8 mouse cellular contexts compared by ENCODE assay signal in the genomic region with DNA sequence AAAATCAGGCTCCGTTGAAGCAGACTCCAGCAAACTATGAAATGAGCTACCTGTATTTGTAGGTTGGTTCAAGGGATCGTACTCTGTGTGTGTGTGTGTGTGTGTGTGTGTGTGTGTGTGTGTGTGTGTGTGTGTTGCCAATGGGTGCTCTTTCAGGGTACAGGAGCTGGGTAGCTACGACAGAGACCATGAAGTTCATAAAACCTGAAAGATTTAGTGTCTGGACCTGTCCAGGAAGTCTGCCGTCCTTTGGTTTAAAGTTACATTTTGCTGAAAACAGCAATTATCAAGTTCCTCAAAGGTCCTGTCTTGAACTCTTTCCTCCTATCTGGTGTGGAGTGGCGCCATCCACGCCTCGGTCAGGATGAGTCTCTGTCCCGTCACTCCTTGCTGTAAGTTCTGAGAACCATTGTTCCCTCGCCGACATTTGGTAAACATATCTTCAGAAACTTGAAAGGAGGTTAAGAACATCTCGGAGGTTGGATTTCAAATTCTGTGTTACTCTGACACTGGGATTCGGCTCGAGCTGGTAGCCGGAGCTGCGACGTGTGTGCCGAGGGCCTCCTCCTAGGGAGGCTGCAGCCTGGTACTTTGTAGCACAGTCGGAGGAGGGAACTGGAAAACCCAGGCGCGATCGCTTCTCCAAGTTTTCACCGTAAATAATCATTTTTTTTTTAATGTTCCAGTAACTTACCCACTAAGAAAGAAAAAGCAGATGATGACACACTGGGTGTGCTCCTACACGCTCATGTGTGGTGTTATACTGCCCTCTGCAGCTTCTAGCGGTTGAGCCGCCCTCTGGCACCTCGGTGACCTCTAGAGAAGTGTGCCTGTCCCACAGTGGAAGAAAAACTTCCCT.
DNase-seq lines count a peak whose midpoint lies in the region; ATAC-seq and TF ChIP-seq lines count a peak whose summit lies in the region.

No protein-coding gene starts in this region.

- no peaks in the 10 kb centered on the region for H3K36me3 ChIP-seq in hindbrain, embryonic 11.5 days (ENCODE audit: control insufficient read depth, insufficient read depth, low read length)
- no peaks in the 10 kb centered on the region for H3K36me3 ChIP-seq in midbrain, embryonic 14.5 days (ENCODE audit: control insufficient read depth, insufficient read depth, low read length)

- no peaks in the 10 kb centered on the region for H3K4me1 ChIP-seq in bone marrow macrophage, adult 2 months (ENCODE audit: control insufficient read depth, insufficient read depth, low read length)
- no peaks in the 10 kb centered on the region for H3K4me1 ChIP-seq in hindbrain, embryonic 11.5 days (replicated peaks; ENCODE audit: control insufficient read depth, insufficient read depth, low read length)
- no peaks in the 10 kb centered on the region for H3K4me1 ChIP-seq in midbrain, embryonic 14.5 days (ENCODE audit: control insufficient read depth, insufficient read depth, low read length)

- no peaks in the 10 kb centered on the region for H3K27me3 ChIP-seq in hindbrain, embryonic 11.5 days (ENCODE audit: control insufficient read depth, insufficient read depth, low read length)
- H3K27me3 ChIP-seq in midbrain, embryonic 14.5 days (ENCODE audit: control insufficient read depth, insufficient read depth, low read length) = no peaks in the 10 kb centered on the region

- 54% methylated on average over 26 of the region's 26 CpGs for WGBS in hindbrain, embryonic 11.5 days
- 63% methylated on average over 26 of the region's 26 CpGs for WGBS in midbrain, embryonic 14.5 days

- no peak for TF ChIP-seq POLR2A in bone marrow macrophage, adult 2 months (IDR thresholded peaks at IDR 0.05; ENCODE audit: borderline replicate concordance, low read depth, low read length)

- peak overlapping the region; percentile 5; the same call in 1 of the 2 replicates for H3K27ac ChIP-seq in bone marrow macrophage, adult 2 months (ENCODE audit: insufficient read depth, low read depth, low read length)
- no peak overlapping the region for H3K27ac ChIP-seq in hindbrain, embryonic 11.5 days (ENCODE audit: low read depth, low read length)
- no peak overlapping the region for H3K27ac ChIP-seq in midbrain, embryonic 14.5 days (replicated peaks; ENCODE audit: low read depth, low read length)

- no peak overlapping the region for H3K4me2 ChIP-seq in hindbrain, embryonic 11.5 days (replicated peaks; ENCODE audit: low read depth, low read length)
- H3K4me2 ChIP-seq in midbrain, embryonic 14.5 days (ENCODE audit: low read length) = 0 out of 2 replicates have a peak overlapping the region, but pooled peaks have one; percentile 10

- TF ChIP-seq CTCF in bone marrow macrophage, adult 2 months (IDR thresholded peaks at IDR 0.05; ENCODE audit: low read depth, low read length) = peak; percentile 53; the same call in 1 of the 2 replicates

- H3K9me3 ChIP-seq in hindbrain, embryonic 11.5 days (ENCODE audit: control insufficient read depth, low read length) = no peaks in the 10 kb centered on the region
- H3K9me3 ChIP-seq in midbrain, embryonic 14.5 days (ENCODE audit: control insufficient read depth, low read length) = no peaks in the 10 kb centered on the region

- peak overlapping the region; percentile 25 for H3K4me3 ChIP-seq in bone marrow macrophage, adult 2 months (ENCODE audit: insufficient read depth, low read length)
- H3K4me3 ChIP-seq in hindbrain, embryonic 11.5 days (ENCODE audit: low read depth, low read length) = no peak overlapping the region
- no peak overlapping the region for H3K4me3 ChIP-seq in midbrain, embryonic 14.5 days (replicated peaks; ENCODE audit: low read depth, low read length)

- intact Hi-C loops in left cerebral cortex, postnatal 4 days (cut with DNase I) = loop anchor here (5.0 to 10.0 kb wide), 3 partner anchors 364 to 921 kb away; no protein-coding TSS in a partner anchor

- peak; percentile 69 for DNase-seq in NIH3T3 (ENCODE audit: low read depth)
- peak; percentile 13 to 29 for DNase-seq in frontal cortex, postnatal 14 days (ENCODE audit: low spot score in 2 of 2)
- DNase-seq in hindbrain, embryonic 11.5 days (ENCODE audit: low spot score) = peak; percentile 47
- peak; percentile 47 for DNase-seq in left cerebral cortex, postnatal 4 days
- DNase-seq in midbrain, embryonic 14.5 days = peak; percentile 67
- DNase-seq in urinary bladder, postnatal 25 days (ENCODE audit: low spot score) = peak; percentile 53

- no peak overlapping the region for H3K9ac ChIP-seq in hindbrain, embryonic 11.5 days (ENCODE audit: low read depth, low read length)
- H3K9ac ChIP-seq in midbrain, embryonic 14.5 days (replicated peaks; ENCODE audit: low read length) = no peak overlapping the region

- ATAC-seq in hindbrain, embryonic 11.5 days (ENCODE audit: low FRiP score) = peak; percentile 65
- ATAC-seq in midbrain, embryonic 14.5 days (ENCODE audit: low FRiP score, low TSS enrichment) = no peak; the same call in 1 of the 2 replicates
- ATAC-seq in erythroblast, adult 5-6 weeks (replicated peaks; ENCODE audit: low FRiP score, poor library complexity, severe bottlenecking) = no peak
